Mouse (Mus musculus): ENCODE results near the gene Stau1.
"Not testable (repeated sequence)": the region's sequence is repeated elsewhere in the genome, so short reads cannot be mapped to it uniquely, and the experiment has no call there.

Gene Stau1

GRCm38 (mm10) chr2:166995796-166996532 is at the start of gene Stau1:
Gene Stau1 (minus strand): TSS chr2:166996299.
- peak; percentile 94 for DNase-seq (ENCODE audit: low spot score)

DNA sequence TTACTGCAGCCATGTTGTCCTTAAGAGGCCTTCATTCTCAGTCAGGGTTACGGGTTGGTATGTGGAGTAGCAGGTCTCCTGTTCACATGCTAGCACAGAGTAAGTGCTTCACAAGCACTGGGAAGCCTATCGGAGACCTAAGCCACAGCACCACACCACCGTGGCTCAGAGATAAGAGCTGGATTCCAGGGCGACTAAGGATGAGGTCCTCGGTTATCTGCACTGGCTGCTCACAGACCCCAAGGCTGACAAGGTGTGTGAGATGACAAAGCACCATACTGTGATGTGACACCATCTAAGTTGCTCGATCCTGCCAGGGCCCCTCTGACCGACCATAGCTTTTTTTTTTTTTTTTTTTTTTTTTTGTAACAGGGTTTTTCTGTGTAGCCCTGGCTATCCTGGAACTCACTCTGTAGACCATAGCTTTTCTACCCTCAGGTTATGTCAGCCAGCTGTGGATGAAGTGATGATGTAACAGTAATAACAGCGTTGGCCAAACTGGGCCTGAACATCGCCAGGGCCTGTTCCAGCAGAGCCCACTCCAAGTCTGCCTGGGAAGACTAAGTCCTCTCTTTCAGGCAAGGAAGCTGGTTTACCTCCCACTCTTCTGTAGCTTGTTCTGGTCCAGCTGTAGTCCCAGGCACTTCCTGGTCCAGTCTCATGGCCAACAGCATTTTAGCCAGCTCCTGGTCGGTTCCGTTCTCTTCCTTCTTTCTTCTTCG is 47.5 kb upstream of the Stau1 start:
- no peak for DNase-seq (ENCODE audit: low spot score)

- DNase-seq (ENCODE audit: low spot score): no peak
Observed at GRCm38 (mm10) chr2:167039386-167039785, 43.3 kb upstream of the Stau1 start.

GRCm38 (mm10) chr2:167038716-167039115 is 42.6 kb upstream of the Stau1 start:
- DNase-seq (ENCODE audit: low spot score): no peak

GRCm38 (mm10) chr2:167038297-167038696 is 42.2 kb upstream of the Stau1 start:
- DNase-seq (ENCODE audit: low spot score): no peak

GRCm38 (mm10) chr2:167037710-167038109 is 41.6 kb upstream of the Stau1 start:
- DNase-seq (ENCODE audit: low spot score): no peak

- DNase-seq (ENCODE audit: low spot score): no peak
Observed at GRCm38 (mm10) chr2:167030507-167030906, 34.4 kb upstream of the Stau1 start.

- DNase-seq (ENCODE audit: low spot score): no peak
Observed at GRCm38 (mm10) chr2:167028553-167028952, 32.5 kb upstream of the Stau1 start.

DNA sequence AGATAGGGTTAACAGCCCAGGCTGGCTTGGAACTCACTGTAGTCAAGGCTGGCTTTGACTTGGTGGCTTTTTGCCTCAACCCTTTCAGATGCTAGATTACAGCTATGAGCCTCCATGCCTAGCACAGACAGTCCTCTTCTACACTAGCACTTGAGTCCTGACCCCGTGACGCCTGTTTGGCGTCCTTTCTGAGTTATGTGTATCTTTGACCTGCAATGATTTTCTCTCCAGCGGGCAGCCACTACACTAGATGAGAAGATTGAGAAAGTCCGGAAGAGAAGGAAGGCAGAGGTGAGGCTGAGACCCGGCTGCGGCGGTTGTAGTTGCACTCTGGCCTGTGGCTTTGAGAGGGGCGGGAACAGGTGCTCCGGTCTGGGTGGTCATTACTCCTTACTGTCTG is 23.3 kb upstream of the Stau1 start:
- DNase-seq (ENCODE audit: low spot score): no peak

DNA sequence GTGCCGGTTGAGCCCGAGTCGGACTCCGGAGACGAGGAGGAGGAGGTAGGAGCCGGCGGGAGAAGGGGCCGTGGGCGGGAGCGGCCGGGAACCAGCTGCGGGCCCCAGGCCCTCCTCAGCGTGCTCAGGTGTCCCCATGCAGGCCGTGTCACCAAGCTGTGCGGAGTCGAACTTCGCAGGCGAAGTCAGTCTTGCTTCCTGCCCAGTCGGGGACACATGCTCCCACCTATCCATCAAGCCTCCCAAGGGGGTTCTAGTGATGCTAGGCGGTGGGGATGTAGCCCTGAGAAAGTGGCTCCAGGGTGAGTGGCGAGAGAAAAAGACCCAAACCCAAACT is 19.3 kb upstream of the Stau1 start:
- DNase-seq (ENCODE audit: low spot score): no peak

DNA sequence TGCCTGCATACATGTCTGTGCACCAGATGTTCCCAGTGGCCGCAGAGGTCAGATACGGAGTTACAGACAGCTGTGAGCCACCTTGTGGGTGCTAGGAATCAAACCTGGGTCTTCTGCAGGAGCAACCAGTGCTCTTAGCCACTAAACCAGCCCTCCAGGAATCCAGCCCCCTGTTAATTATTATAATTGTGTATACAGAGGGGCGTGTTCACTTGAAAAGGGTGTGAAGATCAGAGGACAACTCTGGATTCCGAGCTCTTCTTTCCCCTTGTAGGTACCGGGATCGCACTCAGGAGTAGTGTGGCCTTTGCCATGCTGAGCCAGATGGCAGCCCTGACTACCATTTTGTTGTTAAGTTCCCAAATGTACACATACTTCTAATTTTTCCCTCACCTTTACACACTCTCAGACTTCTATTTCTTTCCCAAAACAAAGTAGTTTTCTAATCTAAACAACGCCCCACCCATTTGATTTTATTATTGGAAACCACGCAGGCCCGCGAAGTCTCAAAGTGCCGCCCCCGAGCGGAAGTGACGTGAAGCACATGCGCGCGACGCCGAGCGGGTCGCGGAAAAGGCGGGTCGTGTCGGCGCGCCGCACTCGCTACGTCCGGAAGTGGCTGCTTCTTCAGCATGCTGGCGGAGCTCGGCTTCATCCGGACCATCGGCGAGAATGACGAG is 18.7 kb upstream of the Stau1 start, which contains the start of gene Ddx27:
Gene Ddx27, plus strand, starts transcription at position 492 of the 680 bp plus-strand sequence.
- peak; percentile 83 for DNase-seq (ENCODE audit: low spot score)

GRCm38 (mm10) chr2:167010546-167010945 is 14.4 kb upstream of the Stau1 start:
- DNase-seq (ENCODE audit: low spot score): no peak

DNA sequence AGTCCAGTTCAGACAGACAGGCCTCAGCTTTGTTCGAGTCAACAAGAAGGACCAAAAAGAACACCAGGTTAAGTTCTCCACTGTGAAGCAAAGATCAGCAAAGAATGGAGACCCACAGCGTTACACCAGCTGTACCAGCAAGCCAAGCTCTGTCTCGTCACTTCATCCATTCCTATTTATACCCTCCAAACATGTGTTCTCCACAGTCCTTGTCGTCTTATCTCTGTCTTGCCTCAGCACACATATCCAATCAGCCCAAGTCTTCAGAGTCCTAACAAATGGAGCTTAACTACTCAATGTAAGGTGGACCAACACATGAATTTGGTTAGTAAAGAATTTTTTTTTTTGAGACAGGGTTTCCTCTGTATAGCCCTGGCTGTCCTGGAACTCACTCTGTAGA is 13.4 kb upstream of the Stau1 start:
- no peak for DNase-seq (ENCODE audit: low spot score)

DNA sequence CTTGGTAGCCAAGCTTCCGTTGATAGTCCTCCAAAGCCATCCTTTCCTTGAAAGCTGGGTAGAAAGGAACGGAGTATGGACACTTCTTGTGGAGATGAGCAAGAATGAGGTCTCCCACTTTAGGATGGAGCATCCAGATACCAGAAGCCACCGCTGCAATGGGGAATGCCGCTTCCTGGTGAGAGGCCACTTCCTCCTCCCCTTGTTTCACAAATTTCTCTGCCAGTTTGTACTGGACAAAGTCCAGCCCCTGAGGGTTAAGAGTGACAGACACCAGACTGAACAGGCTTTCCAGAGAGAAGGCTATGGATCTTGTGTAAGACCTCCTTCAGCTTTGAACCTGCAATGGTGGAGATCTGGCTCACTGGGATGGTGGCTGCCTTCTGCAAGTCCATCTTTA is 11.5 kb upstream of the Stau1 start:
- not testable (repeated sequence) for DNase-seq (ENCODE audit: low spot score)

- no peak for DNase-seq (ENCODE audit: low spot score)
Observed at GRCm38 (mm10) chr2:167007001-167007491, 10.9 kb upstream of the Stau1 start.

GRCm38 (mm10) chr2:167006355-167006754 is 10.3 kb upstream of the Stau1 start:
- no peak for DNase-seq (ENCODE audit: low spot score)

- peak; percentile 70 for DNase-seq (ENCODE audit: low spot score)
Observed at GRCm38 (mm10) chr2:167004099-167004854, 8.2 kb upstream of the Stau1 start.

DNA sequence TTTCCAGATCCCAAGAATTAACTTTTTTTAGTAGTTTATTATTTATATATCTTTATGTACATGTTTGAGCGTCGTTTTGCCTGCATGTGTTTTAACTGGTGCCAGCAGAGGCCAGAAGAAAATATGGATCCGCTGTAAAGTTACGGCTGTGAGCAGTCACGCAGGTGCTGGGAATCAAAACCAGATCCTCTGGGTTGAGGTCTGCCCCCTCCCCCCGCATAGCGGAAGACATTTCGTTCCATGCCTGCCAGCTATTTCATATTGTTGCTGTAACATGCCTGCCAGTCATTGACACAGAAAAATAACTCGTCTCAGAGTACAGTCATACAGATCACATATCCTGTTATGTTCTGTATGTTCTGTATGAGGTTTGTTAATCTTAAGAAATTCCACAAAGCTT is 5.4 kb upstream of the Stau1 start:
- DNase-seq (ENCODE audit: low spot score): no peak

GRCm38 (mm10) chr2:166996533-166996894 is 415 bp upstream of the Stau1 start:
- no peak for DNase-seq (ENCODE audit: low spot score)

GRCm38 (mm10) chr2:166995021-166995795 is 891 bp downstream of the Stau1 start:
- no peak for DNase-seq (ENCODE audit: low spot score)

DNA sequence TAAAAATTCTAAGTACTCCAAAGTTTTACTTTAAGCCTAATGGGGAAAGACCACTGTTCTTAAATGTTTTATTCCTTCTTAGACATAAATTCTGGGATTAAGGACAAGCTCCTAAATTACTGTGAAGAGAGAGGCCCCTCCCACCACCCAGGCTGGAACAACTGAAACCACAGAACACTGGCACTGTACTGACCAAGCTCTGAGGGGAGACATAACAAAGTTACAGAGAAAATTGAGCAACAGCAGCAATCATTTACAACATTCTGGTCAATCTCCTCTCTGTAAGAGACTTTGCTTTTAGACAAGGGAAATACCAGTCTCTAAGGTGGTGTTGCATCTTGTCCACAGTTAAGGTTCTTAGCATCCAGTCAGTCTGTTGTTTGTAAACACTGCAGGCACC is 4.2 kb downstream of the Stau1 start:
- DNase-seq (ENCODE audit: low spot score): no peak

Data from left cerebral cortex, adult 11 months (tissue).